Mouse (Mus musculus): ENCODE measurements around the gene Erg. TPM values are rescaled to one million over a fixed set of nuclear protein-coding genes. Genes with fewer than 3 reads are reported as not detected.

Erg gene
- polyA plus RNA-seq, 1 experiment from 2014 or later: 1.4 TPM

DNA sequence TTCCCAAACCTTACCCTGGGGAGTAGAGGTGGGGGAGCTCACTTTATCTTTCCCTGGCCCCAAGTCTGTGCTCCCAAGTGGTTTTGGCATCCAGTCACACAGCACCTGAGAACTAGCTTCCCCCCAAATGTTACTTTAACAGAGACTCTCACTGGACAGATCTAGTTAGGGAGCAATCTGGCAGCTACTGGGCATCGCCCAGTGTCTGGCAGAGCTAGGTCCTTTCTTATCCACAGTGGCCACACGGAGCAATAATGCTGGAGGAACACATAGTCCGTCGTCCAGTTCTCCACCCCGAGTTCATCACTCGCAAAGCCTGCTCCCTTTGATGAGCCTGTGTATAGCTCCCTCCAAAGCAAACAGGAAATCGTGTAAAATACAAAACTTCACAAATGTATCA, 124.5 kb downstream of the Erg start:
- Histone ChIP-seq H3K4me2 (ENCODE audit: low read length) (no peak overlapping the region), H3K27me3 (ENCODE audit: control insufficient read depth, insufficient read depth, low read depth, low read length) (no peaks in the 10 kb centered on the region), H3K36me3 (ENCODE audit: control insufficient read depth, insufficient read depth, low read length) (no peaks in the 10 kb centered on the region), H3K9ac (ENCODE audit: low read depth, low read length) (no peak overlapping the region), H3K4me1 (ENCODE audit: control insufficient read depth, insufficient read depth, low read length) (no peaks in the 10 kb centered on the region), H3K27ac (ENCODE audit: low read length) (no peak overlapping the region), H3K4me3 (ENCODE audit: low read depth, low read length) (no peak overlapping the region), H3K9me3 (replicated peaks; ENCODE audit: control insufficient read depth, low read length, poor library complexity, severe bottlenecking) (no peaks in the 10 kb centered on the region)
- no peak for ATAC-seq
- WGBS: 90% methylated on average over 7 of the region's 7 CpGs

- 84% methylated on average over 2 of the region's 2 CpGs for WGBS
- Histone ChIP-seq H3K27ac (ENCODE audit: low read length) (no peak overlapping the region), H3K9ac (ENCODE audit: low read depth, low read length) (no peak overlapping the region), H3K27me3 (ENCODE audit: control insufficient read depth, insufficient read depth, low read depth, low read length) (no peaks in the 10 kb centered on the region), H3K4me3 (ENCODE audit: low read depth, low read length) (no peak overlapping the region), H3K4me2 (ENCODE audit: low read length) (no peak overlapping the region), H3K9me3 (replicated peaks; ENCODE audit: control insufficient read depth, low read length, poor library complexity, severe bottlenecking) (no peaks in the 10 kb centered on the region), H3K4me1 (ENCODE audit: control insufficient read depth, insufficient read depth, low read length) (no peaks in the 10 kb centered on the region), H3K36me3 (ENCODE audit: control insufficient read depth, insufficient read depth, low read length) (no peaks in the 10 kb centered on the region)
- ATAC-seq: no peak
These were observed 126.1 kb downstream of the Erg start for GRCm38 (mm10) chr16:95460336-95460735.

- no peaks in the 10 kb centered on the region for H3K4me1 ChIP-seq (ENCODE audit: control insufficient read depth, insufficient read depth, low read length)
- H3K27me3 ChIP-seq (ENCODE audit: control insufficient read depth, insufficient read depth, low read depth, low read length): no peaks in the 10 kb centered on the region
- no peak overlapping the region for H3K4me3 ChIP-seq (ENCODE audit: low read depth, low read length)
- no peak for ATAC-seq
- H3K4me2 ChIP-seq (ENCODE audit: low read length): no peak overlapping the region
- no peaks in the 10 kb centered on the region for H3K36me3 ChIP-seq (ENCODE audit: control insufficient read depth, insufficient read depth, low read length)
- H3K9me3 ChIP-seq (replicated peaks; ENCODE audit: control insufficient read depth, low read length, poor library complexity, severe bottlenecking): no peaks in the 10 kb centered on the region
- WGBS: 80% methylated on average over 5 of the region's 5 CpGs
- H3K27ac ChIP-seq (ENCODE audit: low read length): no peak overlapping the region
- no peak overlapping the region for H3K9ac ChIP-seq (ENCODE audit: low read depth, low read length)
These were observed 127.1 kb downstream of the Erg start for GRCm38 (mm10) chr16:95459325-95459691.

DNA sequence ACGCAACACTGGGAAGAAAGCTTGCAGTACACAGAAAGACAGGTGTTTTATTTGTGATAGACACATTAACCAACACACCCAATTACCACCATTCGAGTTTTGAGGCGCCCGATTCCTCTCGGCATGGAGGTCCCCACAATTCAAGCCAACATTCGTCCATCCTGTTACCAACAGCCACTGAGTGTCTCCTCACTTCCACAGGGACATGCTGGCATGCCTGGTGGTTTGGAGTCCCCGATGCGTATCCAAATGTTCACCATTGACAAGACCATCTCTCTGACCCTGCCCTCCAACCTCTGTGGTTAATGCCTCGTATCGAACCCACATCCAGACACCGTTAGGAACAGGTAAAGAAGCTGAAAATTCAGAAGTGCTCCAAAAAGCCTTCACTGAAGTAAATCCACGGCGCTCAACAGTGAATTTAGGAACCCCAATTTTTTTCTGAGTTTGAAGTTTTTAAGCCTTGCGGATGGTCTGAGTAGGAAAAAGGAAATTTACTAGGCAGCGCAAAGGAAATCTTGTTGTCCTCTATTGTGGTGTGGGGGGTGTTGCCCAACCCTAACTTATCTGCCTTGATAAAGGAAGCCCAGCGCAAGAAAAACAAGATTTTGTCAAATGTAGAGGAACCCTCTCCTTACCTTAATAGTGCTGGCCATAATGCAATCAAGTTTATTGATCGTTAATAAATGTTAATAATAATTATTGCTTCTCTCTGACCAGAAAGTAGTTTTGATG, 127.6 kb downstream of the Erg start:
- H3K36me3 ChIP-seq (ENCODE audit: control insufficient read depth, insufficient read depth, low read length): no peaks in the 10 kb centered on the region
- H3K9me3 ChIP-seq (replicated peaks; ENCODE audit: control insufficient read depth, low read length, poor library complexity, severe bottlenecking): no peaks in the 10 kb centered on the region
- 91% methylated on average over 17 of the region's 17 CpGs for WGBS
- H3K4me2 ChIP-seq (ENCODE audit: low read length): no peak overlapping the region
- H3K27ac ChIP-seq (ENCODE audit: low read length): no peak overlapping the region
- H3K27me3 ChIP-seq (ENCODE audit: control insufficient read depth, insufficient read depth, low read depth, low read length): no peaks in the 10 kb centered on the region
- no peak overlapping the region for H3K9ac ChIP-seq (ENCODE audit: low read depth, low read length)
- no peak for ATAC-seq
- H3K4me1 ChIP-seq (ENCODE audit: control insufficient read depth, insufficient read depth, low read length): no peaks in the 10 kb centered on the region
- H3K4me3 ChIP-seq (ENCODE audit: low read depth, low read length): no peak overlapping the region

GRCm38 (mm10) chr16:95457006-95457405, 129.4 kb downstream of the Erg start:
- no peak for ATAC-seq

DNA sequence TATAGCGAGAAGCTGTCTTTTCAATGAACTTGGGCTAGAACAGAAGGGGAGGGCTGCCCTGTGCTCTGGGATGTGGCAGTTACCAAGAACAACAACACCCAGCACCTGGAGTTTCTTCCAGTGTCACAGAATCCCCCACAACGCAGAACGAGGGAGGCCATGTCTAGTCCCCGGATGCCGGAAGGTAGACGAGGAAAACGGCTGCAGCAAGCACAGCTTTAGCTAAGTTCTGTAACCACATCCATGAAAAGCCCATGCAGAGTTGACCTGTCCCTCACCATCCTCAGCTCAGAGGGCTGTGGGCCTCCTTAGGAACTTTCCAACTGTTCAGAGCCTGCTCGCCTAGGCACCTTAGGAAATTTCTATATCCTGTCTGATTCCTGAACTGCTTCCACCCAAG, 130.5 kb downstream of the Erg start:
- Histone ChIP-seq H3K27ac (ENCODE audit: low read length) (0 out of 2 replicates have a peak overlapping the region, but pooled peaks have one; percentile 26), H3K36me3 (ENCODE audit: control insufficient read depth, insufficient read depth, low read length) (no peaks in the 10 kb centered on the region), H3K9me3 (replicated peaks; ENCODE audit: control insufficient read depth, low read length, poor library complexity, severe bottlenecking) (no peaks in the 10 kb centered on the region), H3K27me3 (ENCODE audit: control insufficient read depth, insufficient read depth, low read depth, low read length) (no peaks in the 10 kb centered on the region), H3K4me2 (ENCODE audit: low read length) (no peak overlapping the region), H3K4me1 (ENCODE audit: control insufficient read depth, insufficient read depth, low read length) (no peaks in the 10 kb centered on the region), H3K9ac (ENCODE audit: low read depth, low read length) (no peak overlapping the region), H3K4me3 (ENCODE audit: low read depth, low read length) (no peak overlapping the region)
- WGBS: 86% methylated on average over 8 of the region's 8 CpGs
- no peak for ATAC-seq

More at GRCm38 (mm10) chr16:95457006-95457405, 129.4 kb downstream of the Erg start:
- 89% methylated on average over 3 of the region's 3 CpGs for WGBS
- Histone ChIP-seq H3K36me3 (ENCODE audit: control insufficient read depth, insufficient read depth, low read length) (no peaks in the 10 kb centered on the region), H3K4me3 (ENCODE audit: low read depth, low read length) (0 out of 2 replicates have a peak overlapping the region, but pooled peaks have one; percentile 5), H3K27me3 (ENCODE audit: control insufficient read depth, insufficient read depth, low read depth, low read length) (no peaks in the 10 kb centered on the region), H3K9ac (ENCODE audit: low read depth, low read length) (no peak overlapping the region), H3K9me3 (replicated peaks; ENCODE audit: control insufficient read depth, low read length, poor library complexity, severe bottlenecking) (no peaks in the 10 kb centered on the region), H3K4me1 (ENCODE audit: control insufficient read depth, insufficient read depth, low read length) (no peaks in the 10 kb centered on the region), H3K27ac (ENCODE audit: low read length) (0 out of 2 replicates have a peak overlapping the region, but pooled peaks have one; percentile 15), H3K4me2 (ENCODE audit: low read length) (no peak overlapping the region)

- no peaks in the 10 kb centered on the region for H3K9me3 ChIP-seq (replicated peaks; ENCODE audit: control insufficient read depth, low read length, poor library complexity, severe bottlenecking)
- H3K4me1 ChIP-seq (ENCODE audit: control insufficient read depth, insufficient read depth, low read length): no peaks in the 10 kb centered on the region
- 93% methylated on average over 5 of the region's 5 CpGs for WGBS
- no peak overlapping the region for H3K4me2 ChIP-seq (ENCODE audit: low read length)
- no peaks in the 10 kb centered on the region for H3K36me3 ChIP-seq (ENCODE audit: control insufficient read depth, insufficient read depth, low read length)
- no peak overlapping the region for H3K4me3 ChIP-seq (ENCODE audit: low read depth, low read length)
- no peak overlapping the region for H3K9ac ChIP-seq (ENCODE audit: low read depth, low read length)
- no peak overlapping the region for H3K27ac ChIP-seq (ENCODE audit: low read length)
- no peak for ATAC-seq
- H3K27me3 ChIP-seq (ENCODE audit: control insufficient read depth, insufficient read depth, low read depth, low read length): no peaks in the 10 kb centered on the region
These were observed 130.9 kb downstream of the Erg start for GRCm38 (mm10) chr16:95455461-95455860.

DNA sequence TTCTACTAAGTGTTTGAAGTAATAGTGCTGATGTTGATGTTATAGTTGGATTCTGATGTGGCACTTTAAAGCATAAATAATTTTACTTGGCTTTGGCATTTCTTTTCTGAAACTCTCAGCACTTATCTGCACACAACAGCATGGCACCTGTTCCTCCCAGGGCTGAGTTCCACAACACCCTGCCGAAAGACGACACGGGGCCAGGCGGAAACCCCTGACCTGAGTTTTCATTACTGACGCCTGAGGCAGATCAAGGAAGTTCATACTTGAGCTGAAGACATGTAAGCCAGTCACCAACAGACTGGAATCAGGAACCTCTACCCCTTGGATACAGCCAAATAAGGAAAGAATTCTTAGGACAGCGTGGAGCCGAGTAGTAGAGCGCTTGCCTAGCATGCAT, 134.0 kb downstream of the Erg start:
- 91% methylated on average over 8 of the region's 8 CpGs for WGBS
- Histone ChIP-seq H3K4me2 (ENCODE audit: low read length) (no peak overlapping the region), H3K9ac (ENCODE audit: low read depth, low read length) (no peak overlapping the region), H3K36me3 (ENCODE audit: control insufficient read depth, insufficient read depth, low read length) (no peaks in the 10 kb centered on the region), H3K4me1 (ENCODE audit: control insufficient read depth, insufficient read depth, low read length) (no peaks in the 10 kb centered on the region), H3K4me3 (ENCODE audit: low read depth, low read length) (no peak overlapping the region), H3K27ac (ENCODE audit: low read length) (no peak overlapping the region), H3K9me3 (replicated peaks; ENCODE audit: control insufficient read depth, low read length, poor library complexity, severe bottlenecking) (no peaks in the 10 kb centered on the region), H3K27me3 (ENCODE audit: control insufficient read depth, insufficient read depth, low read depth, low read length) (no peaks in the 10 kb centered on the region)
- ATAC-seq: no peak

DNA sequence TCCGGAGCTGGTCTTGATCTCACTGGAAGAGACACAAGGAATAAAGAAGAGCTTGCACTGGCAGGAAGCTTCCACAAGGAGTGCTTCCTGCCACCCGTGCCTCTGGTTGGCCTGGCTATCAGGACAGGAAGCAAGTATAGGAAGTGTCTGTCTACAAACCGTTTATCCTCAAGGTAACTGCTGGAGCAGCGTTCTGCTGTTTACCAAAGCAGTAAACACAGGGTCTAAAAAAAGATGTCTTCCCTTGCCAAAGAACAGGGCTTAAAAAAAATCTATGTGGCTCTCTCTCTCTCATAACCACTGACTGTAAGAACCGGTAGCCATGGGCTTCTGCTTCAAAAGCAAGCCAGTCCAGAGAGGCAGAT, 137.1 kb downstream of the Erg start:
- H3K9me3 ChIP-seq (replicated peaks; ENCODE audit: control insufficient read depth, low read length, poor library complexity, severe bottlenecking): no peaks in the 10 kb centered on the region
- H3K9ac ChIP-seq (ENCODE audit: low read depth, low read length): no peak overlapping the region
- H3K36me3 ChIP-seq (ENCODE audit: control insufficient read depth, insufficient read depth, low read length): no peaks in the 10 kb centered on the region
- no peak overlapping the region for H3K4me3 ChIP-seq (ENCODE audit: low read depth, low read length)
- no peak overlapping the region for H3K27ac ChIP-seq (ENCODE audit: low read length)
- WGBS: 84% methylated on average over 5 of the region's 5 CpGs
- no peaks in the 10 kb centered on the region for H3K27me3 ChIP-seq (ENCODE audit: control insufficient read depth, insufficient read depth, low read depth, low read length)
- no peaks in the 10 kb centered on the region for H3K4me1 ChIP-seq (ENCODE audit: control insufficient read depth, insufficient read depth, low read length)
- H3K4me2 ChIP-seq (ENCODE audit: low read length): no peak overlapping the region
- ATAC-seq: no peak
